ENCODE assay signal across 8 mouse cellular contexts in genomic region chr16:90312449-90313082, GRCm38 (mm10). TPM values are rescaled to one million over a fixed set of nuclear protein-coding genes. Genes with fewer than 3 reads are reported as not detected.
A peak's percentile ranks its signal among the peaks of the same experiment; 100 is the strongest.
DNase-seq lines count a peak whose midpoint lies in the region; ATAC-seq and TF ChIP-seq lines count a peak whose summit lies in the region.

No protein-coding gene starts in this region.

- no peaks in the 10 kb centered on the region for H3K36me3 ChIP-seq in heart, embryonic 16.5 days (ENCODE audit: control insufficient read depth, insufficient read depth)
- H3K36me3 ChIP-seq in heart, embryonic 10.5 days: no peaks in the 10 kb centered on the region
- H3K36me3 ChIP-seq in ES-E14 (ENCODE audit: control insufficient read depth, insufficient read depth, low read length, poor library complexity, severe bottlenecking): no peaks in the 10 kb centered on the region
- H3K36me3 ChIP-seq in kidney, adult 2 months (ENCODE audit: control insufficient read depth, insufficient read depth, low read length): no peaks in the 10 kb centered on the region

- ATAC-seq in heart, embryonic 16.5 days (replicated peaks; ENCODE audit: extremely low read depth, insufficient read depth, low FRiP score): 0 out of 2 replicates have a peak, but pooled peaks have one; percentile 6
- peak; percentile 77; the same call in 1 of the 2 replicates for ATAC-seq in megakaryocyte-erythroid progenitor cell, adult 5-6 weeks (replicated peaks; ENCODE audit: low FRiP score, low TSS enrichment, poor library complexity, severe bottlenecking)

- no peak overlapping the region for H3K4me3 ChIP-seq in heart, embryonic 16.5 days (ENCODE audit: low read length)
- H3K4me3 ChIP-seq in heart, embryonic 10.5 days: no peak overlapping the region
- no peak overlapping the region for H3K4me3 ChIP-seq in ES-E14 (ENCODE audit: insufficient read depth in 1 of 2, low read depth in 1 of 2, low read length in 2 of 2, poor library complexity in 1 of 2, severe bottlenecking in 1 of 2)
- no peak overlapping the region for H3K4me3 ChIP-seq in kidney, adult 2 months (ENCODE audit: insufficient read depth, low read depth, low read length)

- no peaks in the 10 kb centered on the region for H3K9me3 ChIP-seq in heart, embryonic 16.5 days (replicated peaks; ENCODE audit: control insufficient read depth, low read length)
- no peaks in the 10 kb centered on the region for H3K9me3 ChIP-seq in heart, embryonic 10.5 days
- H3K9me3 ChIP-seq in ES-E14 (ENCODE audit: control insufficient read depth, insufficient read depth, low read depth, low read length): no peaks in the 10 kb centered on the region

- H3K4me1 ChIP-seq in heart, embryonic 16.5 days (ENCODE audit: control insufficient read depth, insufficient read depth, low read length): no peaks in the 10 kb centered on the region
- no peaks in the 10 kb centered on the region for H3K4me1 ChIP-seq in heart, embryonic 10.5 days
- peaks cover 9 to 14% of the 10 kb centered on the region in 2 experiments for H3K4me1 ChIP-seq in ES-E14 (ENCODE audit: control insufficient read depth in 2 of 2, insufficient read depth in 2 of 2, low read length in 2 of 2, poor library complexity in 1 of 2)
- no peaks in the 10 kb centered on the region for H3K4me1 ChIP-seq in kidney, adult 2 months (ENCODE audit: control insufficient read depth, insufficient read depth, low read length)

- H3K4me2 ChIP-seq in heart, embryonic 16.5 days (ENCODE audit: low read depth, low read length): no peak overlapping the region

- no peak overlapping the region for H3K9ac ChIP-seq in heart, embryonic 16.5 days (ENCODE audit: low read length)
- no peak overlapping the region; the same call in 1 of the 2 replicates for H3K9ac ChIP-seq in ES-E14 (ENCODE audit: insufficient read depth, low read depth, low read length, poor library complexity, severe bottlenecking)

- in situ Hi-C loops in ES-E14 (cut with MboI; ENCODE audit: low sequenced_read_pairs in 2 of 2, unreplicated experiment in 2 of 2): no loop called here

- peak; percentile 33; the same call in 1 of the 2 replicates for TF ChIP-seq CTCF in kidney, adult 2 months (conservative IDR thresholded peaks at IDR 0.05; ENCODE audit: insufficient read depth, insufficient read length, low read depth, low read length)

- WGBS in heart, embryonic 16.5 days: 62% methylated on average over 13 of the region's 13 CpGs
- WGBS in heart, embryonic 10.5 days: 76% methylated on average over 13 of the region's 13 CpGs
- WGBS in kidney, adult 2 months: 46% methylated on average over 13 of the region's 13 CpGs

- H3K27me3 ChIP-seq in heart, embryonic 16.5 days (ENCODE audit: control insufficient read depth, insufficient read depth, low read length): no peaks in the 10 kb centered on the region
- no peaks in the 10 kb centered on the region for H3K27me3 ChIP-seq in heart, embryonic 10.5 days (ENCODE audit: insufficient read depth, poor library complexity, severe bottlenecking)
- H3K27me3 ChIP-seq in kidney, adult 2 months (replicated peaks; ENCODE audit: control insufficient read depth, insufficient read depth, low read length): no peaks in the 10 kb centered on the region

- DNase-seq in heart, embryonic 10.5 days (ENCODE audit: low spot score): no peak
- no peak for DNase-seq in ES-E14 (ENCODE audit: low read depth, low spot score)
- DNase-seq in cerebellum, postnatal 14 days: peak; percentile 58 to 67
- DNase-seq in kidney, adult 2 months: peak; percentile 17
- no peak for DNase-seq in ovary, adult 18-20 months (ENCODE audit: low spot score)
- no peak for DNase-seq in urinary bladder, postnatal 25 days (ENCODE audit: low spot score)

- H3K27ac ChIP-seq in heart, embryonic 16.5 days (ENCODE audit: low read length): no peak overlapping the region
- no peak overlapping the region for H3K27ac ChIP-seq in heart, embryonic 10.5 days
- no peak overlapping the region for H3K27ac ChIP-seq in ES-E14 (ENCODE audit: insufficient read depth, low read depth, low read length, poor library complexity, severe bottlenecking)
- H3K27ac ChIP-seq in kidney, adult 2 months (ENCODE audit: insufficient read depth, low read depth, low read length): no peak overlapping the region

- TF ChIP-seq POLR2A in kidney, adult 2 months (IDR thresholded peaks at IDR 0.05; ENCODE audit: low read depth, low read length): no peak

TF ChIP-seq in ES-E14, 5 proteins besides CTCF, POLR2A, EP300 and RAD21:
- TF ChIP-seq ZC3H11A (IDR thresholded peaks at IDR 0.05; ENCODE audit: borderline replicate concordance, low read depth, low read length) (no peak), ZNF384 (IDR thresholded peaks at IDR 0.05; ENCODE audit: low read depth, low read length) (peak; percentile 91)
TF ChIP-seq in ES-E14: peak in this region for 1.

RNA-seq across cellular contexts. Expression of gene Scaf4, which starts 28.3 kb away (rescaled TPM):
- polyA plus RNA-seq in heart, embryonic 16.5 days (2015; fragmentation: Nextera tagmentation; extraction: Ambion mirVana): 17.0 and 19.8 TPM in 2 replicates
- polyA plus RNA-seq in heart, embryonic 10.5 days (2016; fragmentation: Nextera tagmentation; extraction: Ambion mirVana): 22.1 and 30.4 TPM in 2 replicates
- total RNA-seq in ES-E14 (2012; rRNA removed): 36.0 and 57.7 TPM in 2 replicates
- 31.3 TPM in 2 replicates for polyA plus RNA-seq in kidney, adult 2 months (2012; rRNA removed)
- 95.6 and 120 TPM in 2 replicates for total RNA-seq in megakaryocyte-erythroid progenitor cell, adult 5-6 weeks (2014; fragmentation: Nextera tagmentation)
- 25.1 and 25.6 TPM in 2 replicates for total RNA-seq in megakaryocyte-erythroid progenitor cell, adult 5-6 weeks (2017)

Comparison
In these comparisons a context has a peak if more than half of its experiments do, and no peak if none do; other contexts are left out.
1. DNase-seq: peak in cerebellum, postnatal 14 days (2 of 2) and kidney, adult 2 months (single experiment); none in heart, embryonic 10.5 days (single experiment), ES-E14 (single experiment), ovary, adult 18-20 months (single experiment) and urinary bladder, postnatal 25 days (single experiment).